Mouse (Mus musculus): ENCODE data around the gene 1700012B09Rik.

DNA sequence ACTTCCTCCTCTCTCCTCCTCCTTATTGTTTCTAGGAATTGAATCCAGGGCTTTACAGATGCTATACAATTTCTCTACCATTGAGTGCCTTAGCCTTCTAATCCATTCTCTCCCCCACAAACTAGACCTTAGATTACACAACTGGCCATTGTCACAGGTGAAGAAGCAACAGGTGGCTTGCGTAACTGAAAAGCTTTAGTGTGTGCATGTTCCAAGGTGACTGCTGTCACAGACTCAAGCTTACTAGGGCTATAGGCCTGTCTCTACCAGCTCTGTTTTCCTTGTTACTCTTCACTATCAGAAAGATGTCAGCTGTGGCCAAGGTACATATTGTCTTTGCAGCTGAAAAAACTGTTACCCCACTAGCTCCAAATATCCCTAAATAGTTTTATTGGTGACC is 36.0 kb upstream of the 1700012B09Rik start:
- TF ChIP-seq SIN3A (IDR thresholded peaks at IDR 0.05; ENCODE audit: low read length) (no peak), MYB (IDR thresholded peaks at IDR 0.05; ENCODE audit: low read depth, low read length) (no peak), POLR2AphosphoS5 (IDR thresholded peaks at IDR 0.05; ENCODE audit: borderline replicate concordance, low read depth, low read length) (no peak), CTCF (IDR thresholded peaks at IDR 0.05 in 2 of 3, conservative IDR thresholded peaks at IDR 0.05 in 1 of 3; ENCODE audit: control insufficient read depth in 1 of 3, insufficient read depth in 1 of 3, low read depth in 2 of 3, low read length in 3 of 3, poor library complexity in 1 of 3, severe bottlenecking in 1 of 3) (no peak), HCFC1 (IDR thresholded peaks at IDR 0.05; ENCODE audit: low read depth, low read length) (no peak), RCOR1 (IDR thresholded peaks at IDR 0.05; ENCODE audit: low read depth, low read length) (no peak), POLR2AphosphoS2 (IDR thresholded peaks at IDR 0.05; ENCODE audit: low read length) (no peak), MAFK (IDR thresholded peaks at IDR 0.05; ENCODE audit: borderline replicate concordance, low read depth, low read length) (no peak), EP300 (IDR thresholded peaks at IDR 0.05; ENCODE audit: low read depth in 1 of 2, low read length in 2 of 2) (no peak), POLR2A (IDR thresholded peaks at IDR 0.05; ENCODE audit: control insufficient read depth in 1 of 2, insufficient read depth in 1 of 2, low read depth in 1 of 2, low read length in 2 of 2, poor library complexity in 1 of 2) (no peak), CHD2 (IDR thresholded peaks at IDR 0.05; ENCODE audit: low read length) (no peak)

All from MEL (cell line).